Mouse (Mus musculus): ENCODE results near the gene Rps11.

DNA sequence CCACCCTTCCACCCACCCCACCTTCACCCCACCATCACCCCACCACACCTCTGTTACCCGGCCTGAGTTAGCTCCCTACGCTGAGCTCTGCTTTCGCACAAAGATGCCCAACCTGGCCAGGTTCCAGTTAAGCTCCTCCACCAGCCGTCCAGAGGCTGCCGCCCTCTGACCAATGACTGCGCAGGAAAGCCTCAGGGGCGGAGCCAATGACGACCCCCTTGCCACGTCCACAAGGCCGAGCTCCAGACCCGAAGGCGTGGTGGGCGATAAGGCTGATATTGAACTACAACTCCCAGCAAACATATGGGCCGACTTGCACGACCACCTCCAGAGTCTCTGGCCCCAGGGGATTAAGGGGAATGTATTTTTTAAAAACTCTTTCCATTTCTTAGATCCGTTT, 32.2 kb downstream of the Rps11 start, which contains the start of gene Rcn3:
- TF ChIP-seq CTCF (conservative IDR thresholded peaks at IDR 0.05; ENCODE audit: low read length): no peak
- TF ChIP-seq NANOG (IDR thresholded peaks at IDR 0.05; ENCODE audit: borderline replicate concordance, low read length): no peak
